Mouse (Mus musculus): ENCODE measurements around the gene Sprtn.

DNA sequence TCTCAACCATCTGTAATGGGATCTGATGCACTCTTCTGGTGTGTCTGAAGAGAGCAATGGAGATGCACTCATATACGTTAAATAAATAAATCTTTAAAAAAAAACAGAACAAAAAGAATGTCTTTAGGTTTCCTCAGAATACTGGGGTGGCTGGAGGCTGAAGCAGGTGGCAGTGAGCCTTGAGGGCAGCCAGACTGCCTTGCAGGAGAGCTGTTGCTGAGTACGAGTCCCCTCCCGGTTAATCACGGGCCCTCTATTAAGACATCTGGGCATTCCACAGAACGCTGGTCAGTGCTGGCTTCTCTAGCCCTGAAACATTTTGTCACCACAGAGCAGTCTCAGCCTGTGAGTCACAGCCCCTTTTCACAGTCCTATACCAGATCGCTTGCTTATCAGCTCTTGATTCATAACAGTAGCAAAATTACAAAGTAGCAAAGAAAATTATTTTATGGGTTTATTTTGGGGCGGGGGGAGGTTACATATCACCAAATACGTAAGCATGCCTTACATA lies 56.9 kb downstream of the Sprtn start:
- TF ChIP-seq CTCF (IDR thresholded peaks at IDR 0.05; ENCODE audit: insufficient read depth, low read depth, low read length) (no peak), POLR2A (IDR thresholded peaks at IDR 0.05; ENCODE audit: insufficient read depth, low read depth, low read length) (no peak)

Measured in olfactory bulb, adult 2 months (tissue).